Comparison of ENCODE assay signal across 28 mouse cellular contexts in the genomic region with DNA sequence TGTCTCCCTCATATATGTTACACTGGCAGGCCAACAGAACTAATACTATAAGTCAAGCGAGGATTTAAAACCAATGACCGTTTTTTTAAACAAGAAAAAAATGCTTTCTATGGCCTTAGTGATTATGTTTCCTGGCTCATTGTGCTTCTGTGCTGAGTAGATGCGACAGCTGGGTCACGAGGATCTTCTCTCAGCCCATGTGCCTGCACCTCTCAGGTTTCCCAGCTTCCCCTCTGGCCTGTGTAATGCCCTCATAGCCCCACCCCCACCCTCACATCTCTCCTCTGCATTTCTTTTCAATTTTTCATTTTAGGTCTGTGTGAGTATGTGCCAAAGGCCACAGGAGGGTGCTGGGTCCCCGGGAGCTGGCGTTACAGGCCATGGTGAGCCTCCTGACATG. TPM values are rescaled to one million over a fixed set of nuclear protein-coding genes. Genes with fewer than 3 reads are reported as not detected.
DNase-seq lines count a peak whose midpoint lies in the region; ATAC-seq and TF ChIP-seq lines count a peak whose summit lies in the region.
"Had no signal": no experiment of that assay in that cellular context is flagged by ENCODE, and none has a peak within 500 bp of the region (broad histone marks: within the 10 kb centered on the region; RNA-seq: fewer than 3 reads in every experiment).

No protein-coding gene starts in this region.

- H3K4me1 ChIP-seq in hindbrain, embryonic 10.5 days (replicated peaks): peaks cover 56% of the 10 kb centered on the region
- H3K4me1 ChIP-seq in hindbrain, embryonic 12.5 days: peaks cover 33% of the 10 kb centered on the region
- H3K4me1 ChIP-seq in limb, embryonic 10.5 days: peaks cover 65% of the 10 kb centered on the region
- H3K4me1 ChIP-seq in midbrain, embryonic 14.5 days (ENCODE audit: control insufficient read depth, insufficient read depth, low read length): peaks cover 23% of the 10 kb centered on the region
- H3K4me1 ChIP-seq in forebrain, embryonic 11.5 days (replicated peaks; ENCODE audit: control insufficient read depth, insufficient read depth, low read length): peaks cover 4% of the 10 kb centered on the region

- no peak overlapping the region for H3ac ChIP-seq in myocyte (ENCODE audit: control insufficient read depth, insufficient read length)

- 78% methylated on average over 6 of the region's 6 CpGs for WGBS in hindbrain, embryonic 10.5 days
- 77% methylated on average over 6 of the region's 6 CpGs for WGBS in hindbrain, embryonic 12.5 days
- 81% methylated on average over 6 of the region's 6 CpGs for WGBS in limb, embryonic 10.5 days
- 81% methylated on average over 6 of the region's 6 CpGs for WGBS in midbrain, embryonic 14.5 days
- 83% methylated on average over 6 of the region's 6 CpGs for WGBS in forebrain, embryonic 11.5 days

- peak overlapping the region; percentile 45; the same call in 1 of the 2 replicates for H3K27ac ChIP-seq in hindbrain, embryonic 10.5 days
- H3K27ac ChIP-seq in hindbrain, embryonic 12.5 days: no peak overlapping the region
- 0 out of 2 replicates have a peak overlapping the region, but pooled peaks have one; percentile 28 for H3K27ac ChIP-seq in limb, embryonic 10.5 days
- H3K27ac ChIP-seq in midbrain, embryonic 14.5 days (replicated peaks; ENCODE audit: low read depth, low read length): no peak overlapping the region
- no peak overlapping the region for H3K27ac ChIP-seq in forebrain, embryonic 11.5 days (ENCODE audit: low read depth, low read length)
- H3K27ac ChIP-seq: forebrain, embryonic 12.5 days; heart, embryonic 15.5 days; kidney, postnatal 0 days; liver, embryonic 14.5 days; macrophage; midbrain, embryonic 13.5 days had no signal

- no peak for DNase-seq in hindbrain, embryonic 10.5 days (ENCODE audit: low spot score)
- no peak for DNase-seq in limb, embryonic 10.5 days (ENCODE audit: low spot score)
- DNase-seq in cerebellum, adult 11 months: no peak
- no peak for DNase-seq in midbrain, embryonic 14.5 days
- no peak for DNase-seq in forebrain, embryonic 11.5 days (ENCODE audit: low spot score)
- DNase-seq: adrenal gland, postnatal 25 days; cerebellum, adult 18-20 months; cerebellum, postnatal 10 days; forebrain, postnatal 0 days; gastrocnemius, postnatal 25 days; heart, adult 11 months; kidney, adult 8-10 months; kidney, postnatal 4 days; liver; lung, adult 2 months; lung, postnatal 10 days; thymus, postnatal 4 days had no signal

- H3K9ac ChIP-seq in hindbrain, embryonic 12.5 days: no peak overlapping the region
- no peak overlapping the region for H3K9ac ChIP-seq in midbrain, embryonic 14.5 days (replicated peaks; ENCODE audit: low read length)
- H3K9ac ChIP-seq in forebrain, embryonic 11.5 days (ENCODE audit: low read length): no peak overlapping the region
- H3K9ac ChIP-seq: forebrain, embryonic 12.5 days; forebrain, postnatal 0 days; heart, embryonic 15.5 days; hindbrain, embryonic 13.5 days; liver, embryonic 14.5 days; midbrain, embryonic 13.5 days had no signal

- no peaks in the 10 kb centered on the region for H3K9me3 ChIP-seq in hindbrain, embryonic 10.5 days
- H3K9me3 ChIP-seq in hindbrain, embryonic 12.5 days (replicated peaks): no peaks in the 10 kb centered on the region
- no peaks in the 10 kb centered on the region for H3K9me3 ChIP-seq in limb, embryonic 10.5 days (replicated peaks)
- H3K9me3 ChIP-seq in midbrain, embryonic 14.5 days (ENCODE audit: control insufficient read depth, low read length): no peaks in the 10 kb centered on the region
- H3K9me3 ChIP-seq in forebrain, embryonic 11.5 days (ENCODE audit: control insufficient read depth, low read length): no peaks in the 10 kb centered on the region
- H3K9me3 ChIP-seq: forebrain, embryonic 12.5 days; heart, embryonic 10.5 days; heart, embryonic 15.5 days; hindbrain, embryonic 13.5 days; midbrain, embryonic 13.5 days had no signal

- H3K4me3 ChIP-seq in hindbrain, embryonic 10.5 days: no peak overlapping the region
- H3K4me3 ChIP-seq in hindbrain, embryonic 12.5 days: no peak overlapping the region
- H3K4me3 ChIP-seq in limb, embryonic 10.5 days: no peak overlapping the region
- H3K4me3 ChIP-seq in myocyte: no peak overlapping the region
- H3K4me3 ChIP-seq in midbrain, embryonic 14.5 days (replicated peaks; ENCODE audit: low read depth, low read length): no peak overlapping the region
- no peak overlapping the region for H3K4me3 ChIP-seq in forebrain, embryonic 11.5 days (ENCODE audit: low read depth, low read length)
- H3K4me3 ChIP-seq: forebrain, embryonic 12.5 days; heart, embryonic 10.5 days; heart, embryonic 15.5 days; hindbrain, embryonic 13.5 days; midbrain, embryonic 13.5 days had no signal

- no peak for ATAC-seq in hindbrain, embryonic 12.5 days (ENCODE audit: low FRiP score)
- ATAC-seq in midbrain, embryonic 14.5 days (ENCODE audit: low FRiP score, low TSS enrichment): no peak
- no peak for ATAC-seq in forebrain, embryonic 11.5 days (replicated peaks; ENCODE audit: low FRiP score)
- ATAC-seq: forebrain, postnatal 0 days; intestine, embryonic 16.5 days; midbrain, embryonic 13.5 days had no signal

- H3K27me3 ChIP-seq in hindbrain, embryonic 10.5 days (ENCODE audit: insufficient read depth, poor library complexity, severe bottlenecking): no peaks in the 10 kb centered on the region
- H3K27me3 ChIP-seq in hindbrain, embryonic 12.5 days: no peaks in the 10 kb centered on the region
- H3K27me3 ChIP-seq in limb, embryonic 10.5 days (ENCODE audit: low read depth, poor library complexity, severe bottlenecking): no peaks in the 10 kb centered on the region
- no peaks in the 10 kb centered on the region for H3K27me3 ChIP-seq in myocyte (ENCODE audit: control insufficient read depth, insufficient read depth, insufficient read length)
- H3K27me3 ChIP-seq in midbrain, embryonic 14.5 days (ENCODE audit: control insufficient read depth, insufficient read depth, low read length): no peaks in the 10 kb centered on the region
- H3K27me3 ChIP-seq in forebrain, embryonic 11.5 days (ENCODE audit: control insufficient read depth, insufficient read depth, low read length): no peaks in the 10 kb centered on the region
- H3K27me3 ChIP-seq: forebrain, embryonic 12.5 days; heart, embryonic 15.5 days; hindbrain, embryonic 13.5 days; midbrain, embryonic 13.5 days had no signal

- no peak overlapping the region for H3K4me2 ChIP-seq in hindbrain, embryonic 12.5 days (replicated peaks)
- no peak overlapping the region for H3K4me2 ChIP-seq in myocyte (ENCODE audit: low read depth)
- H3K4me2 ChIP-seq in midbrain, embryonic 14.5 days (ENCODE audit: low read length): no peak overlapping the region
- H3K4me2 ChIP-seq in forebrain, embryonic 11.5 days (ENCODE audit: low read depth, low read length, severe bottlenecking): no peak overlapping the region
- H3K4me2 ChIP-seq: forebrain, embryonic 12.5 days; heart, embryonic 15.5 days; hindbrain, embryonic 13.5 days; midbrain, embryonic 13.5 days had no signal

- no peaks in the 10 kb centered on the region for H3K79me2 ChIP-seq in myocyte (ENCODE audit: control insufficient read depth, insufficient read depth)

- H3K36me3 ChIP-seq in hindbrain, embryonic 10.5 days: peaks cover 21% of the 10 kb centered on the region
- H3K36me3 ChIP-seq in hindbrain, embryonic 12.5 days: 0 out of 2 replicates have a peak, but pooled peaks cover 2% of the 10 kb centered on the region
- peaks cover 24% of the 10 kb centered on the region for H3K36me3 ChIP-seq in limb, embryonic 10.5 days
- H3K36me3 ChIP-seq in myocyte (ENCODE audit: control insufficient read depth, insufficient read depth): no peaks in the 10 kb centered on the region
- H3K36me3 ChIP-seq in midbrain, embryonic 14.5 days (ENCODE audit: control insufficient read depth, insufficient read depth, low read length): no peaks in the 10 kb centered on the region
- H3K36me3 ChIP-seq in forebrain, embryonic 11.5 days (ENCODE audit: control insufficient read depth, insufficient read depth, low read length): no peaks in the 10 kb centered on the region

- no peak for TF ChIP-seq POLR2A in myocyte (IDR thresholded peaks at IDR 0.05; ENCODE audit: insufficient read length, low read depth)

TF ChIP-seq in myocyte, 11 proteins besides CTCF, POLR2A, EP300 and RAD21:
- TF ChIP-seq TCF3 (IDR thresholded peaks at IDR 0.05; ENCODE audit: insufficient read length, low read depth) (no peak), MYOD1 (IDR thresholded peaks at IDR 0.05; ENCODE audit: control insufficient read depth in 1 of 3, insufficient read length in 2 of 3, low read depth in 2 of 3) (peak in 2 of 3 experiments; percentile 67 to 68)

RNA-seq across cellular contexts. Expression of gene Traf3ip2, which starts 20.6 kb away (rescaled TPM):
- 8.3 and 8.8 TPM in 2 replicates for polyA plus RNA-seq in hindbrain, embryonic 10.5 days (2016; fragmentation: Nextera tagmentation; extraction: Ambion mirVana)
- 5.8 and 7.0 TPM in 2 replicates for polyA plus RNA-seq in hindbrain, embryonic 12.5 days (2016; fragmentation: Nextera tagmentation; extraction: Ambion mirVana)
- 7.2 and 8.7 TPM in 2 replicates for polyA plus RNA-seq in limb, embryonic 10.5 days (2016; fragmentation: Nextera tagmentation; extraction: Ambion mirVana)
- 4.2 TPM for polyA plus RNA-seq in myocyte (2012; fragmentation: generic; extraction: Trizol)
- 5.4 and 6.8 TPM in 2 replicates for polyA plus RNA-seq in midbrain, embryonic 14.5 days (2014; fragmentation: Nextera tagmentation; extraction: Ambion mirVana)
- polyA plus RNA-seq in forebrain, embryonic 11.5 days (2014; fragmentation: Nextera tagmentation; extraction: Ambion mirVana): 3.8 and 5.4 TPM in 2 replicates

Comparison
In these comparisons a context has a peak if more than half of its experiments do, and no peak if none do; other contexts are left out.
1. H3K27ac ChIP-seq: peak in hindbrain, embryonic 10.5 days (single experiment) and limb, embryonic 10.5 days (single experiment); none in hindbrain, embryonic 12.5 days (single experiment), midbrain, embryonic 14.5 days (single experiment) and forebrain, embryonic 11.5 days (single experiment).